Mouse (Mus musculus) small intestine, adult 2 months (tissue): ENCODE data around the gene Nova2.

Experiments
- CTCF ChIP-seq: fragments of 200-500 bp; IDR thresholded peaks from 2 replicates; pipeline ENCODE4 v1.5.1; 2012; ENCODE audit warnings: low read depth, mild to moderate bottlenecking, control low read depth, inconsistent platforms, low read length, moderate library complexity, mixed read lengths; ENCODE audit not compliant: insufficient replicate concordance, insufficient read length; ENCODE audit errors: extremely low read depth
- POLR2A ChIP-seq: fragments of 200-500 bp; IDR thresholded peaks from 2 replicates; pipeline ENCODE4 v1.6.1; 2012; ENCODE audit warnings: low read depth, mild to moderate bottlenecking, control low read depth, inconsistent platforms, low read length, moderate library complexity

GRCm38 (mm10) chr7:18998835-18999234 lies 73.1 kb downstream of the Nova2 start:
- TF ChIP-seq CTCF, result no peak
- TF ChIP-seq POLR2A, result no peak
